Mouse (Mus musculus): ENCODE measurements around the gene Ttll6. TPM values are rescaled to one million over a fixed set of nuclear protein-coding genes. Genes with fewer than 3 reads are reported as not detected.

Ttll6 gene
- polyA plus RNA-seq, 1 experiment from 2014 or later, result 0.15 TPM

- 2% methylated on average over 10 of the region's 10 CpGs for WGBS
- Histone ChIP-seq H3K4me1 (replicated peaks; ENCODE audit: control insufficient read depth, insufficient read depth, low read length) (0 out of 2 replicates have a peak, but pooled peaks cover 3% of the 10 kb centered on the region), H3K27me3 (replicated peaks; ENCODE audit: control insufficient read depth, insufficient read depth, low read length) (peaks cover 100% of the 10 kb centered on the region), H3K36me3 (ENCODE audit: control insufficient read depth, insufficient read depth, low read length) (no peaks in the 10 kb centered on the region), H3K4me3 (ENCODE audit: low read depth, low read length) (peak overlapping the region; percentile 17), H3K4me2 (ENCODE audit: low read length) (peak overlapping the region; percentile 39), H3K9me3 (ENCODE audit: control insufficient read depth, low read length) (no peaks in the 10 kb centered on the region), H3K9ac (ENCODE audit: low read length) (no peak overlapping the region), H3K27ac (ENCODE audit: low read depth) (no peak overlapping the region)
- ATAC-seq (replicated peaks; ENCODE audit: low FRiP score, low TSS enrichment, low read depth) (no peak), DNase-seq (ENCODE audit: low spot score) (no peak)
These were observed 60.8 kb downstream of the Ttll6 start for GRCm38 (mm10) chr11:96194401-96194710.

DNA sequence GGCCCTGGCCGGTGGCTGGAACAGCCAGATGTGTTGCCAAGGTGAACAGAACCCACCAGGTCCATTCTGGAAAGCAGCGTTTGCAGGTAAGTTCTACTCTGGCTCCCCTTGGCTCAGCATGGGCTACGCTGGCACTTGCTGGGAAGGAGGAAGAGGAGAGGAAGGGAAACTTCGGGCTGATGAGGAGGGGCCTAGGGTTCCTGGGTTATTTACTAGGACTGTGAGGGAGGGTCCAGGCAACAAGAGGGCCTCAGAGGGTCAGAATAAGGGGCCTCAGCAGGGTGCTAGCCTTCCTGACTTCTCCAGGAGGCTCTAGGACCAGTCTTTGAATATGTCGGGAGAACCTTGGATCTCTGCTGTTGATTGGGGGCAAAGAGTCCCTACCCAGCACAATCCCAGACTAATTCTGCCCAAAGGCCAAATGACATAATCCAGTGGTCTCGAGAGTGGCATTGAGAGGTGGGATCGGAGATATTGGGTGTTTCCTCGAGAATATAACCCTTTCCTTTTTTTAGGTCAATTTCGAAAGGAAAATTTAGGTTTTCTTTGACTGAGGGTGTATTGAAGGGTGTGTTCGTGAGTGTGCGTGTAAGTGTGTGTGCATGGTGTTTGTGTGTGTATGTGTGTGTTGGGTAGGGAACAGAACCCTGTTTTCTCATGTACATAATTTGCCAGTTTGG is 61.5 kb downstream of the Ttll6 start:
- Histone ChIP-seq H3K36me3 (ENCODE audit: control insufficient read depth, insufficient read depth, low read length) (no peaks in the 10 kb centered on the region), H3K27ac (ENCODE audit: low read depth) (no peak overlapping the region), H3K4me2 (ENCODE audit: low read length) (no peak overlapping the region), H3K27me3 (replicated peaks; ENCODE audit: control insufficient read depth, insufficient read depth, low read length) (peaks cover 100% of the 10 kb centered on the region), H3K4me1 (replicated peaks; ENCODE audit: control insufficient read depth, insufficient read depth, low read length) (0 out of 2 replicates have a peak, but pooled peaks cover 3% of the 10 kb centered on the region), H3K9me3 (ENCODE audit: control insufficient read depth, low read length) (no peaks in the 10 kb centered on the region), H3K9ac (ENCODE audit: low read length) (no peak overlapping the region), H3K4me3 (ENCODE audit: low read depth, low read length) (no peak overlapping the region)
- WGBS, result 7% methylated on average over 11 of the region's 11 CpGs
- ATAC-seq (replicated peaks; ENCODE audit: low FRiP score, low TSS enrichment, low read depth) (no peak), DNase-seq (ENCODE audit: low spot score) (no peak)

DNA sequence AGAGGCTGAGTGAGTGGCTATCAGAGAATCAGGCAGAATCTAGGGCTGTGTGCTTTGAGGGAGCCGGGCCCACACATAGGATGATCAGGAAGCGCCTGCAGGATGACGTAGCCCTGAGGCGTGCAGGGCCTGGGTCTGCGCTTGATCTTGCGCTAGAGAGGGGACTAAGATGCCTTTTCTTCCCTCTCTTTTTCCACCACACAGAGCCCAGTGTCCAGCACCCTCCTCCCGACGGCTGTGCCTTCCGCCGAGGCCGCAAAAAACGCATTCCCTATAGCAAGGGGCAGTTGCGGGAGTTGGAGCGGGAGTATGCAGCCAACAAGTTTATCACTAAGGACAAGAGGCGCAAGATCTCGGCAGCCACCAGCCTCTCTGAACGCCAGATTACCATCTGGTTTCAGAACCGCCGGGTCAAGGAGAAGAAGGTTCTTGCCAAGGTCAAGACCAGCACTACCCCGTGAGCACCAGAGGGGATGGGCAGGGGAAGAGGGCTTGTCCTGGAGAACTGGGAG is 62.2 kb downstream of the Ttll6 start:
- Histone ChIP-seq H3K36me3 (ENCODE audit: control insufficient read depth, insufficient read depth, low read length) (no peaks in the 10 kb centered on the region), H3K4me1 (replicated peaks; ENCODE audit: control insufficient read depth, insufficient read depth, low read length) (0 out of 2 replicates have a peak, but pooled peaks cover 3% of the 10 kb centered on the region), H3K9me3 (ENCODE audit: control insufficient read depth, low read length) (no peaks in the 10 kb centered on the region), H3K27me3 (replicated peaks; ENCODE audit: control insufficient read depth, insufficient read depth, low read length) (peaks cover 100% of the 10 kb centered on the region), H3K27ac (ENCODE audit: low read depth) (no peak overlapping the region), H3K4me3 (ENCODE audit: low read depth, low read length) (no peak overlapping the region), H3K9ac (ENCODE audit: low read length) (no peak overlapping the region), H3K4me2 (ENCODE audit: low read length) (no peak overlapping the region)
- DNase-seq (ENCODE audit: low spot score) (no peak), ATAC-seq (replicated peaks; ENCODE audit: low FRiP score, low TSS enrichment, low read depth) (no peak)
- under 1% methylated on average over 20 of the region's 20 CpGs for WGBS

DNA sequence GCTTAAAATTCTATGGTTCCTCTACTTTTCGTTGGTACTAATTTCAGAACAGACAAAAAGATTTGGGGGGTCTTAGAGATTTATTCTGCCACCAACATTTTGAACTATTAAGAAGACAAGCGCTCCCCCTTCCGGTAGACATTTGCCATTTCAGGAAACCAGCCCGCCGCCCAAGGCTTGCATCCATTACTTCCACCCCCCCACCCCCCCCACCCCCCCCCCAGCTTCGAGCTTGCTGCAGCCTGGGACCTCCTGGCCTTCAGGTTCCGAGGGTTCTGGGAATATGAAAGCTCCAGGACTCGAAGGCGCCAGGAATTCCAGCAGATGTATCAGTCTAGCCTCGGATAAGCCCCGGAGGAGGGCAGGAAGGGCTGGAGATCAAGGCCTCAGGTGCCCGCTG is 65.1 kb downstream of the Ttll6 start:
- DNase-seq (ENCODE audit: low spot score) (peak; percentile 70), ATAC-seq (replicated peaks; ENCODE audit: low FRiP score, low TSS enrichment, low read depth) (no peak)
- under 1% methylated on average over 12 of the region's 12 CpGs for WGBS
- Histone ChIP-seq H3K27ac (ENCODE audit: low read depth) (no peak overlapping the region), H3K27me3 (replicated peaks; ENCODE audit: control insufficient read depth, insufficient read depth, low read length) (peaks cover 100% of the 10 kb centered on the region), H3K36me3 (ENCODE audit: control insufficient read depth, insufficient read depth, low read length) (no peaks in the 10 kb centered on the region), H3K4me3 (ENCODE audit: low read depth, low read length) (no peak overlapping the region), H3K9ac (ENCODE audit: low read length) (no peak overlapping the region), H3K4me1 (replicated peaks; ENCODE audit: control insufficient read depth, insufficient read depth, low read length) (0 out of 2 replicates have a peak, but pooled peaks cover under 1% of the 10 kb centered on the region), H3K9me3 (ENCODE audit: control insufficient read depth, low read length) (no peaks in the 10 kb centered on the region), H3K4me2 (ENCODE audit: low read length) (no peak overlapping the region)

GRCm38 (mm10) chr11:96199181-96200086 is 65.8 kb downstream of the Ttll6 start:
- Histone ChIP-seq H3K9me3 (ENCODE audit: control insufficient read depth, low read length) (no peaks in the 10 kb centered on the region), H3K9ac (ENCODE audit: low read length) (no peak overlapping the region), H3K4me3 (ENCODE audit: low read depth, low read length) (no peak overlapping the region), H3K27me3 (replicated peaks; ENCODE audit: control insufficient read depth, insufficient read depth, low read length) (peaks cover 100% of the 10 kb centered on the region), H3K4me1 (replicated peaks; ENCODE audit: control insufficient read depth, insufficient read depth, low read length) (no peaks in the 10 kb centered on the region), H3K4me2 (ENCODE audit: low read length) (no peak overlapping the region), H3K27ac (ENCODE audit: low read depth) (no peak overlapping the region), H3K36me3 (ENCODE audit: control insufficient read depth, insufficient read depth, low read length) (no peaks in the 10 kb centered on the region)
- 4% methylated on average over 22 of the region's 22 CpGs for WGBS
- ATAC-seq (replicated peaks; ENCODE audit: low FRiP score, low TSS enrichment, low read depth) (no peak), DNase-seq (ENCODE audit: low spot score) (no peak)

DNA sequence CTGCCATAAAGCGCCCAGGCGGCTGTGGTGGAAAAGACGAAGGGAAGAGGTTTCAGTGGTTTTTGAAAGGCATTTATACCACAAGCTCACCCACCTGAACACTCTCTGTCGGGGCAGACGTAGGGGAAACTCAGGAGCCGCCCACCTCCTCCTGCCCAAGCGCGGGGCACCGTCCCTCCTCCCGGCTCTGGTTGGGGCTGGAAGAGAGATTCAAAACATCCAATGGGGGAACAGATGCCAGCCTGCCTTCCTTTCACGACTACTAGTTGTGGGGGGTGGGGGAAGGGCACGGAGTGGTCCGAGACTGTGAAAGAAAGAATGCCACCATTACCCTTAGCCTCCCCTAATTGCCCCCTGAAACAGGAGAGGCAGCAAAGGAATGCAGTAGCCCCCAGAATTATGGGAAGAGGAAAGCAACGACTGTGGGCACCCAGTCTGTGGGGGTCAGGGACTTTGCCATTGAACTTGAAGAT is 66.6 kb downstream of the Ttll6 start:
- Histone ChIP-seq H3K36me3 (ENCODE audit: control insufficient read depth, insufficient read depth, low read length) (no peaks in the 10 kb centered on the region), H3K9me3 (ENCODE audit: control insufficient read depth, low read length) (no peaks in the 10 kb centered on the region), H3K4me2 (ENCODE audit: low read length) (no peak overlapping the region), H3K27me3 (replicated peaks; ENCODE audit: control insufficient read depth, insufficient read depth, low read length) (peaks cover 100% of the 10 kb centered on the region), H3K4me3 (ENCODE audit: low read depth, low read length) (no peak overlapping the region), H3K9ac (ENCODE audit: low read length) (no peak overlapping the region), H3K27ac (ENCODE audit: low read depth) (no peak overlapping the region), H3K4me1 (replicated peaks; ENCODE audit: control insufficient read depth, insufficient read depth, low read length) (no peaks in the 10 kb centered on the region)
- WGBS, result under 1% methylated on average over 14 of the region's 14 CpGs
- DNase-seq (ENCODE audit: low spot score) (no peak), ATAC-seq (replicated peaks; ENCODE audit: low FRiP score, low TSS enrichment, low read depth) (no peak)

DNA sequence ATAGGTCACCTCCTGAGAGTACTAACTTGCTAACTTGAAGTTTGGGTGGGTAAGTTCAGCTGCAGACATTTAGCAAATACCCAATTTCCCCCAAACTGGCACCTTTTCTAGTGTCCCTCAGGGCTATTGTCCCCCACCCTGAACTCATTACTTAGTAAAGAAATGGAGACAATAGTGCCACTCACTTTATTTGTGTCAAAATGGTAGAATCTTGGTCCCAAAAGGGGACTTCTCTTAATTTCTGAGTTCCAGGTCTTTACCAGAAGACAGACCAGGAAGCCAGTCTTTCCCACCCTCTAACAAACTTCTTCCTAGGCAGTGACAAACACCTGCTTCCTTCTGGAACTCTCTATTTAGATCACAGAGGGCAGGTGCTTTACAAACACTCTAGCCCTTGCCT is 68.2 kb downstream of the Ttll6 start:
- H3K9me3 ChIP-seq (ENCODE audit: control insufficient read depth, low read length), result no peaks in the 10 kb centered on the region
- no peak for DNase-seq (ENCODE audit: low spot score)
- no peaks in the 10 kb centered on the region for H3K36me3 ChIP-seq (ENCODE audit: control insufficient read depth, insufficient read depth, low read length)
- H3K4me3 ChIP-seq (ENCODE audit: low read depth, low read length), result no peak overlapping the region
- ATAC-seq (replicated peaks; ENCODE audit: low FRiP score, low TSS enrichment, low read depth), result no peak
- H3K9ac ChIP-seq (ENCODE audit: low read length), result no peak overlapping the region
- no peaks in the 10 kb centered on the region for H3K4me1 ChIP-seq (replicated peaks; ENCODE audit: control insufficient read depth, insufficient read depth, low read length)
- H3K27me3 ChIP-seq (replicated peaks; ENCODE audit: control insufficient read depth, insufficient read depth, low read length), result peaks cover 100% of the 10 kb centered on the region
- no peak overlapping the region for H3K4me2 ChIP-seq (ENCODE audit: low read length)
- no peak overlapping the region for H3K27ac ChIP-seq (ENCODE audit: low read depth)

DNA sequence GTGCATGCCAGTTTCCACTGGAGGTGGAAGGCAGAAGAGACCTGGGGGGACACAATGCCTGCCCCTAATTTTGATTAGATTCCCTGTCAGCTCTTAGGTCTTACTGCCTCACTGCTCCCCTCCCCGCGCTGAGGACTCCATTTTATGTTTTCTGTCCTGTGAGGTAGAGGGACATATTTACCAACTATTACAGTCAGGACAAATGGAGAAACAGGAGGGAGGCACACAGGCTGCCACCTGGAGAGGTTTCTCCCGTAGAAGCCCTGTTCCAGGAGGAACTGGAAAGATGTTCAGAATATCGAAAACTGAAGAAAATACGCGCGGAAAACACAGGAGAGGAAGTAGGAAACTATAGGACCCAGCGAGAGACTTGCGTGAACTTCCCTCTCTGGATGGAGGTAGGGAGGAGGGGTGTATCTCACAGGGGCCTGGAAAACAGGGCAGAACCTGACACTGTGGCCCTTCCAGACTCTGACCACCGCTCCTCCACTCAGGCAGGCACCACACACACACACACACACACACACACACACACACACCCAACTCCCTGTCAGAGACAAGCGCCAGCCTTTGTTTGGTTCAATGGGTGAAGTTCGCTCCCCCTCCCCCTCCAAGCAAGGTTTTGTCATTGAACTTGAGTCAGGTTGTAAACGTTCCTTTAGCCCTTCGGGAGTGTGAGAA is 69.0 kb downstream of the Ttll6 start:
- H3K9me3 ChIP-seq (ENCODE audit: control insufficient read depth, low read length), result no peaks in the 10 kb centered on the region
- H3K27me3 ChIP-seq (replicated peaks; ENCODE audit: control insufficient read depth, insufficient read depth, low read length), result peaks cover 100% of the 10 kb centered on the region
- no peak overlapping the region for H3K4me2 ChIP-seq (ENCODE audit: low read length)
- H3K4me1 ChIP-seq (replicated peaks; ENCODE audit: control insufficient read depth, insufficient read depth, low read length), result no peaks in the 10 kb centered on the region
- no peak overlapping the region for H3K9ac ChIP-seq (ENCODE audit: low read length)
- WGBS, result 1% methylated on average over 14 of the region's 14 CpGs
- no peak for DNase-seq (ENCODE audit: low spot score)
- H3K4me3 ChIP-seq (ENCODE audit: low read depth, low read length), result no peak overlapping the region
- H3K27ac ChIP-seq (ENCODE audit: low read depth), result no peak overlapping the region
- no peak for ATAC-seq (replicated peaks; ENCODE audit: low FRiP score, low TSS enrichment, low read depth)
- H3K36me3 ChIP-seq (ENCODE audit: control insufficient read depth, insufficient read depth, low read length), result no peaks in the 10 kb centered on the region
